In the genomic region with DNA sequence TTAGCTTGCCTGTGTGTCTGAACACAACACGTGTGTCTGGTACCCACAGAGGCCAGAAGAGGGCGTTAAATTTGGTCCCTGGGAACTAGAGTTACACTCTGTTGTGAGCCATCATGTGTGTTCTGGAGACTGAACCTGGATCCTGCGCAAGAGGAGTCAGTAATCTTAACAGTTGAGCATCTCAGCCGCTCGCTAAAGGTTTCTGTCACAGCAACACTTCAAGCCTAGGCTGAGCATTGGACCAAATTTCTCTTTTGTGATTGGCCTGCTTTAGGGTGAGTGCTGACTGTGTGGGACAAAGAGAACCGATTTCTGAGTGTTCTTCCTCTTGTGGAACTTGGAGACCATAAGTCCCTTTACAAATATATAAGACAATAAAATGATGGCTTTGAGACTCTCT, we compare ENCODE assay signal across 10 mouse cellular contexts. TPM values are rescaled to one million over a fixed set of nuclear protein-coding genes. Genes with fewer than 3 reads are reported as not detected.
A peak's percentile ranks its signal among the peaks of the same experiment; 100 is the strongest.
DNase-seq lines count a peak whose midpoint lies in the region; ATAC-seq and TF ChIP-seq lines count a peak whose summit lies in the region.
"Had no signal": no experiment of that assay in that cellular context is flagged by ENCODE, and none has a peak within 500 bp of the region (broad histone marks: within the 10 kb centered on the region; RNA-seq: fewer than 3 reads in every experiment).

No protein-coding gene starts in this region.

- H3K27ac ChIP-seq in lung, postnatal 0 days (ENCODE audit: low read length), result no peak overlapping the region
- peak overlapping the region; percentile 25; the same call in 1 of the 2 replicates for H3K27ac ChIP-seq in macrophage
- H3K27ac ChIP-seq: left cerebral cortex, adult 2 months had no signal

- TF ChIP-seq CTCF in lung, postnatal 0 days (IDR thresholded peaks at IDR 0.05), result peak; percentile 40
- TF ChIP-seq CTCF in lung, adult 2 months (IDR thresholded peaks at IDR 0.05; ENCODE audit: insufficient read depth, low read length), result no peak

- intact Hi-C loops in heart, postnatal 36 days (cut with DNase I), result loop anchor here (2.0 kb wide), 1 partner anchor 58 kb away; no protein-coding TSS in a partner anchor

- H3K9me3 ChIP-seq in lung, postnatal 0 days (ENCODE audit: low read length), result no peaks in the 10 kb centered on the region
- H3K9me3 ChIP-seq: embryonic facial prominence, embryonic 15.5 days had no signal

- H3K36me3 ChIP-seq in lung, postnatal 0 days (ENCODE audit: insufficient read depth, low read length), result peaks cover 4% of the 10 kb centered on the region; the same call in 1 of the 2 replicates
- H3K36me3 ChIP-seq in macrophage (ENCODE audit: inconsistent target), result peaks cover 41% of the 10 kb centered on the region

- no peaks in the 10 kb centered on the region for H3K27me3 ChIP-seq in lung, postnatal 0 days (replicated peaks; ENCODE audit: insufficient read depth, low read length)
- H3K27me3 ChIP-seq: CH12.LX; embryonic facial prominence, embryonic 15.5 days had no signal

- no peak overlapping the region for H3K9ac ChIP-seq in lung, postnatal 0 days (replicated peaks; ENCODE audit: low read depth)
- H3K9ac ChIP-seq: embryonic facial prominence, embryonic 15.5 days had no signal

- peak; percentile 85 for DNase-seq in heart, adult 11 months
- no peak for DNase-seq in heart, postnatal 36 days
- no peak for DNase-seq in lung, postnatal 0 days (ENCODE audit: low spot score)
- no peak for DNase-seq in lung, adult 2 months
- peak; percentile 46 for DNase-seq in R1 (ENCODE audit: low read depth, low spot score)
- no peak for DNase-seq in urinary bladder, adult 18-20 months (ENCODE audit: low spot score in 2 of 2)

- H3K4me1 ChIP-seq in lung, postnatal 0 days (ENCODE audit: insufficient read depth, low read depth, low read length), result no peaks in the 10 kb centered on the region; the same call in 1 of the 2 replicates
- no peaks in the 10 kb centered on the region for H3K4me1 ChIP-seq in lung, adult 2 months (ENCODE audit: control insufficient read depth, insufficient read depth, low read length)

- WGBS in lung, postnatal 0 days, result 74% methylated on average over 6 of the region's 6 CpGs
- WGBS in lung, adult 2 months, result 74% methylated on average over 6 of the region's 6 CpGs
- 85% methylated on average over 4 of the region's 6 CpGs for WGBS in macrophage (ENCODE audit: missing documents)

- no peak overlapping the region for H3K4me3 ChIP-seq in lung, postnatal 0 days (ENCODE audit: low read depth, low read length)
- H3K4me3 ChIP-seq in lung, adult 2 months (replicated peaks; ENCODE audit: extremely low read depth, low read depth, low read length), result no peak overlapping the region
- no peak overlapping the region for H3K4me3 ChIP-seq in macrophage (ENCODE audit: inconsistent target)
- H3K4me3 ChIP-seq: embryonic facial prominence, embryonic 15.5 days; left cerebral cortex, adult 2 months had no signal

- H3K79me2 ChIP-seq in macrophage (ENCODE audit: inconsistent target), result no peaks in the 10 kb centered on the region

- no peak for TF ChIP-seq POLR2A in lung, adult 2 months (IDR thresholded peaks at IDR 0.05; ENCODE audit: borderline replicate concordance, extremely low read depth, low read depth, low read length)

- TF ChIP-seq EP300 in lung, postnatal 0 days (IDR thresholded peaks at IDR 0.05), result no peak

- H3K4me2 ChIP-seq in lung, postnatal 0 days (replicated peaks; ENCODE audit: low read depth, low read length), result no peak overlapping the region
- H3K4me2 ChIP-seq: embryonic facial prominence, embryonic 15.5 days had no signal

- ATAC-seq in lung, postnatal 0 days, result 0 out of 2 replicates have a peak, but pooled peaks have one; percentile 7

RNA-seq across cellular contexts. Expression of gene Umps, which starts 16.5 kb away (rescaled TPM):
- total RNA-seq in heart, postnatal 36 days (2021), result 1 to 10 TPM; 7.9 to 8.6 TPM
- 10.3 and 11.1 TPM in 2 replicates for polyA plus RNA-seq in lung, postnatal 0 days (2015; fragmentation: Nextera tagmentation; extraction: Ambion mirVana)
- 4.5 and 4.7 TPM in 2 replicates for polyA plus RNA-seq in lung, adult 2 months (2012; rRNA removed)
- total RNA-seq in macrophage (2018; cell fraction: chromatin; rRNA removed), result 10 to 100 TPM in 2 of 26 experiments, 1 to 10 TPM in 20, under 1 TPM in 4; 0.51 to 13.5 (median 3.7) TPM
- total RNA-seq in macrophage (2018; cell fraction: cytosol; rRNA removed), result 10 to 100 TPM in 19 of 26 experiments, 1 to 10 TPM in 7; 6.9 to 17.3 (median 12.8) TPM
- total RNA-seq in macrophage (2018; cell fraction: nucleus; rRNA removed), result 10 to 100 TPM in 4 of 26 experiments, 1 to 10 TPM in 22; 2.0 to 17.8 (median 4.3) TPM
- 11.6 to 23.0 TPM (median 12.1 TPM) in 3 replicates for polyA plus RNA-seq in macrophage (2018)

Comparison
In these comparisons a context has a peak if more than half of its experiments do, and no peak if none do; other contexts are left out.
1. DNase-seq: peak in heart, adult 11 months (single experiment) and R1 (single experiment); none in heart, postnatal 36 days (0 of 2), lung, postnatal 0 days (single experiment), lung, adult 2 months (single experiment) and urinary bladder, adult 18-20 months (0 of 2).